Mouse (Mus musculus) liver (tissue): ENCODE measurements around the gene Atp6v1g2.

Experiments used
- DNase-seq: peaks from one replicate; pipeline ENCODE4 v3.0.0-alpha.2; 2020; ENCODE audit warnings: mixed read lengths

The Atp6v1g2 gene

DNA sequence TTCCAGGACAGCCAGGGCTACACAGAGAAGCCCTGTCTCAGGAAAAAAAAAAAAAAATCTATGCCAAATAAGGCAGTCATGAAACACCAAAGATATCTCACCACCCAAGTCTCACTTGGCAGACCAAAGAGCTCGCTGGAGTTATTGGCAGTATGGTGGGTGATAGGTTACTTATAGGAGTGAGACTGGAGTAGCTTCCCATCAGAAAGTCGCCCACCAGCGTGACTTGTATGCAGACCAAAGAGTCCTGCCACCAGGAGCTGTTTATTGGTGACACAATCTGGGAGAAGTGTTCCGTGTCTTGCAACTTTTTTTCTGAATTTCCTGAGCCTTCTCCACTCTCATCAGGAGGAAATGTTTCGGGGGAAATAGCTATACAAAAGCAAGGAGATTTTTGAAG, 6.2 kb downstream of the Atp6v1g2 start:
- no peak for DNase-seq

DNA sequence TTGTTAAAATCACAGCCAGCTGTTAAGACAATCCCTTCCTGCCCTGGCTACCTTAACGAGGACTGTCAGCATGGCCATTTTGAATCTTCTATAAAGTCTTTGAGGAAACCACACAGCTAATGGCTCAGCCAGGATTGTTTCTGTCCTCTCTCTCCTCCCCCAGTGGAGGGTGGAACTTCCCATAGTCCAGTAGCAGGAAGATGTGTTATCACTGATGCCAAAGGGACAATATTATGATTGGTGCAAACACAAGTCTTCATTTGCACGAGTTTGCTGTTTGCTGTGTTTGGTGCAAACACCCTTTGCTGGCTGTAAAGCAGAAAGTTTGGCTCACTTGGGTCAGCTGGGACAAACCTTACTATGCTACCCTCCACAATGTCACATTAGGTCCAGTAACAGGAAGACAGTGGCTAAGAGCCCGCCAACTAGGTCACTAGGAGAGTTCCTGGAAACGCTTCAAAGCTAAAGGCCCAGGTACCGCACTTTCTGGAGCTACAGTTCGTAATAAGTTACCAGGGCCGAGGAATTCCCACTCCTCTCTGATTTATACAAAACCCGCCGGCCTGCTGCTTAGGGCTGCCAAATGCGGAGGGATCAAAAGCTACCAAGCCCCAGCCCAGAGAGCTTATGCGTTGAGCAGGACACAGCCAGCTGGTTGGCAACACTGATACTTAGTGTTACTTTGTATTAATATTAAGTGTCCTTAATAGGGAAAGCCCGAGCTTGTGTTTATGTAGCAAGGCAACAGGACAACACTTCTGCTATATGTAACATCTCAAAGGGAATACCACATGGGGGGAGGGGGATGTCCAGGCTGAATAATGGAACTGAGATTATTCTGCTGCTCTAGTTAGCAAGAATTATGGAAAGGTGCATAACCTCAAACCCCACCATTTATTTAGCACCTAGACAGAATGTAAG, 7.2 kb downstream of the Atp6v1g2 start:
- no peak for DNase-seq

DNA sequence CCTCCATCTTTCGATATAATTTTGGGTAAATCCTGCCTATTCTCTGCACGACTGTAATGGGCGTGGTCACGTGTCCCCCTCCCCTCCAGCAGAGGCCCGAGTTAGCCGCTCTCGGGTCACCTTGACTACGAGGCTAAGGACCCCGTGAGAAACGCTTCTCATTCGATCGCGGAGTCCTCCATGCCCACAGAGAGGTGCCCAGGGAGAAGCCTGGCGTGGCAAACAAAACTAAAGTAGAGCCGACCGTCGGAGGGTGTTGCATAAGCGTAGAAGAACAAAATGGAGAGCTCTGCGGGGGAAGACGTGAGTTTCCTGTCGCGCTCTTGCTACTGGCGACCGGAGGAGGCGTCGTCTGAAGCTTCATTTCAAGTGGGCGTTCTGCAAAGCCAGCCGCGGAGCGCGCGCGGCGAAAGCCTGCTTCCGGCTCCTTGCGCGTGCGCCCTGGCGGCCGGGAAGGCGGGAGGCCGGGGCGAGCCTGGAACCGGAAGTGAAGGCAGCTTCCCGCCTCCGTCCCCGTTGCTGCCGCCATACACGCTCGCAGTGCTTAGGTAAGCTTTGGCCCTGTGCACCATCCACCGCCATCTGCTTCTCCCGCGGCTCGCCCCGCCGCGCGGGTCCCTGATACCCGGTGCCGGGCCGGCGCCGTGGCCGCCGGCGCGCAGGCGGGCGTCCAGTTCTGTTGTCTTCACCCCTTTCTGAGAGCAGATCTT, 8.0 kb downstream of the Atp6v1g2 start, which contains the start of gene Ddx39b:
TSS of gene Ddx39b (plus strand) at position 442 of the 710 bp plus-strand sequence.
- peak; percentile 95 for DNase-seq

DNA sequence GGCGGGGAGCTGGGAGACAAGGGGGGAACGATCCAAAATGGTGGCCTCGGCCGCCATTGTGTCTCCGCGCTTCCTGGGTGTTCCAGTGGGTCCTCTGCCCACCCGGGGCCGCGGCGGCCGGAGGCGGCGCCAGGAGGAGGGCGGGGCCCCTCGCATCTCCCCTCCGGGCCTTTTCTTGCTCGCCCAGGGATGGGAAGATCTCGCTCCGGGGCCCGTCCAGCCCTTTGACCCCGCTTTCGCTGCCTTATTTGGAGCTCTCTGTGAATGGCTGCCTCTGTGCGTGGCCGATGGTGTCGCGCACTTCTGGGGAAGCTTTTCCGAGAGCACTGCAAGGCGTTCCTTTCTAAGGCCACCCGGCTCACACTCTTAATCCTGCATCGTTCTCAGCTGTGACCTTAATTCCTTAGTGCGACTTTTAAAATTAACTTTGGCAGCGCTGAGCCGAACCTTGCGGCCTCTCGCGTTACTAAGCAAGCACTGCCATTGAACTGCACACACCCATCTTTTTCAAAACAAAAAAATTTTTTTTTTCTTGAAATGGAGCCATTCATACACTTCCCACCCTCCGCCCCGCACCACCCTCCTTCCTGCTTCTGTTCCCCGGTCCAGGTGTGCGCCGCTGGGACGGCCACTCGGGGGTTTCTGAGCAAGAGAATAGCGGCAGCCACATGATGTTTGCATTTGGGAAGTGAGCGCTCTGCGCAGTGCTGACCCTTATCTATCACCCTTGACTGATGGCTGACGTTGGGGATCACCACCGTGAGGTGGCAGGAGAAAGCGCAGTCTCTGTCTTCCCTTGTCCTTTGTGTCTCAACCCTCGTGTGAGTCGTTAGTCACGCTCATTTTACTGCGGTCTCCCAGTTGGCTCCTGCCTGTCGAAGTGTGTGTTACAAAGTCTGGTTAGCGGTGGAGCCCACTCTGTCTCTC, 8.8 kb downstream of the Atp6v1g2 start:
- peak; percentile 78 for DNase-seq

DNA sequence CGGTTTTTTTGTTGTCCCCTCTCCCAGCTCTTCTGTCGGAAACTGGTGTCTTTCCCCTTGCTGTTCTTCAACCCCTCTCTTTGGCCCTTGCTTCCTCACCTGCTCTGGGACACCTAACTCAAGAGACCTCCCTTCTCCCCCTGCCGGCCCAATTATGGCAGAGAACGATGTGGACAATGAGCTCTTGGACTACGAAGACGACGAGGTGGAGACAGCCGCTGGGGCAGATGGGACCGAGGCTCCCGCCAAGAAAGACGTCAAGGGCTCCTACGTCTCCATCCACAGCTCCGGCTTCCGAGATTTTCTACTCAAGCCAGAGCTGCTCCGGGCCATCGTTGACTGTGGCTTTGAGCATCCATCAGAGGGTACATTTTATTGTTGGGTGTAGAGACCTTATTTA, 9.6 kb downstream of the Atp6v1g2 start:
- peak; percentile 54 for DNase-seq

DNA sequence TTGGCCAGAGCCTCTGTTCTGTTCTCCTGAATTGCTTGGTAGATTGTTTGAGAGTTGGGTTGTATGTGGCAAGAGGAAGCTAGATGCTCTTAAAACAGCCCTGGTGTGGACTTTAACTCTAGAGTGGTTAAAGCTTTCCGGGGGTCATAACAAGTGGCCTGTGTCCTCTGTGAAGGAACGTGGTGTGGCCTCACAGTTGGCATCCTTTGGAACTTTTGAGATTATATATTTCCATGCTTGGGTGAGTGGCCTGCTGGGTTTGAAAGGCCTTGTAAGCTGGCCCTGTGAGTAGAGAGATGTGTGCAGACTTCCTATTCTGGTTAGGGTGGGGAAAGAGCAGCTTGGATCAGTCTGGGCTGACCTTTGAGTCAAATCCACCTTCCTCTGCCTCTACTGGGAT, 11.5 kb downstream of the Atp6v1g2 start:
- DNase-seq = no peak

DNA sequence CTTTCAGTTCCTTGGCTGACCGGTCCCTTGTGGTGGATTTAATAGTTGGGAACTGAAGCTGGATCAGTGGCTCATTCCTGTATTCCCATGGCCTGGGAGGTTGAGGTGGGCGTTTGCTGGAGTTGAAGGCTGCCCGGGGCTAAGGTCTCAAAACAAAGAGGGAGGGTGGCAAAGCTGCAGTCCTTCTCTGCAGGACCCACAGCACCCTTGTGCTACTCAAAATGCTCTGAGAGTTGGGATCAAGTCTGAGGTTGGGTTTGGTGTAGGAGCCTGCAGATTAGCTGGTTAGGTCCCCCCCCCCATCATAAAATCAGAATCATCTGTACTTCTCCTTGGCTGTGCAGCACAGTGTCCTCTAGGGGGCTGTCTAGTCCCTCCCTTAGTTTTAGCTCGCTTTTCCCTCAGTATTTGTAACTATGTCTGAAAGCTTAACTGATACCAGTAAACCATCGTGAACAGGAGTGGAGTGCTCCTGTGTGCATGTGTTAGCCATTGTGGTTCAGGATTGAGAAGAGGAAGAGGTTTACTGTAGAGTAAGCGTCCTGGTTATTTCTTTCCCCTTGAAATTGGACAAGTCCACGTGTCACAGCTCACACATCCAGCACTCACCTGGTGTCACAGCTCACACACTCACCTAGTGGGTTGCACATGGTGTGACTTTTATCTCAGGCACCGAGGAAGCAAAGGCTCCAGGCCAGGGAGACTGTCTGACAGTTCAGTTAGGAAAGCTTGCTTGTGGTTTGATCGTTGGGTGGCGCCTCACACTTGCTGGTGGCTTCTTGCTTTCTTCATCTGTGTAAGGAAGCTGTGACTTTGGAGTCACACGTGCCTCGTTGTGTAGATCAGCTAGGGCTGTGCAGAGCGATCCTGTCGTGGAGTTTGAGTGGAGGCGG, 12.5 kb downstream of the Atp6v1g2 start:
- no peak for DNase-seq

DNA sequence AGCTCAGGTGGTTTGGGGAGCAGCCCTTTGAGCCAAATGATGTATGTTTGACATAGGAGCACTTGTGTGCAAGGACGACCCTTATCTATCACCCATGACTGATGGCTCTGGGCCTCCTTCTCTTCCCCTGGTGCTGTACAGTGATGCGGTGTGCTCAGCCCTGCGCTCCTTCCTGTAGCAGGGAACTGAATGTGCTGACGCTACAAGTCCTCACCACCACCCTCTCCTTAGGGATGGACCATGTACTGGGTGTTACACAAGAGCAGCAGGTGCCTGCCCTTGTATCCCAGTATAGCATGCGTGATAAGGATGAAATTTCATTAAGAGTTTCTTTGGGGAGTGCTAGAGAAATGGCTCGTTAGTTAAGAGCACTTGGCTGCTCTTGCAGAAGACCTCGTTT, 13.7 kb downstream of the Atp6v1g2 start:
- no peak for DNase-seq

DNA sequence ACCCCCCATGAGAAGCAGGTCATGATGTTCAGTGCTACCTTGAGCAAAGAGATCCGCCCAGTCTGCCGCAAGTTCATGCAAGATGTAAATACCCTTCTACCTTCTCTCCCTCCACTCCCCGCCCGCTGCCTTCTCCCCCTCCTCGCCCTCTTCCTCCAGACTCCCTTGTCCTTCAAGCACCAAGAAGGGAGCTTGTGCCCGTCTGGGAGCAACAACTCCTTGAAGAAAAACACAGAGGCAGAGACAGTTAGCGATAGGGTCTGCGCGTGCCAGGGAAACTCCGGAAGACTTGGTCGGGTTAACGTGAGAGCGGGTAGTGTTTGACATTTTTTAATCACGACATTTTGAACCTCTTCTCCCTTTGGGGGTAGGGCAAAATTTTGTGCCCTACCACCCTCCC, 15.5 kb downstream of the Atp6v1g2 start:
- no peak for DNase-seq

DNA sequence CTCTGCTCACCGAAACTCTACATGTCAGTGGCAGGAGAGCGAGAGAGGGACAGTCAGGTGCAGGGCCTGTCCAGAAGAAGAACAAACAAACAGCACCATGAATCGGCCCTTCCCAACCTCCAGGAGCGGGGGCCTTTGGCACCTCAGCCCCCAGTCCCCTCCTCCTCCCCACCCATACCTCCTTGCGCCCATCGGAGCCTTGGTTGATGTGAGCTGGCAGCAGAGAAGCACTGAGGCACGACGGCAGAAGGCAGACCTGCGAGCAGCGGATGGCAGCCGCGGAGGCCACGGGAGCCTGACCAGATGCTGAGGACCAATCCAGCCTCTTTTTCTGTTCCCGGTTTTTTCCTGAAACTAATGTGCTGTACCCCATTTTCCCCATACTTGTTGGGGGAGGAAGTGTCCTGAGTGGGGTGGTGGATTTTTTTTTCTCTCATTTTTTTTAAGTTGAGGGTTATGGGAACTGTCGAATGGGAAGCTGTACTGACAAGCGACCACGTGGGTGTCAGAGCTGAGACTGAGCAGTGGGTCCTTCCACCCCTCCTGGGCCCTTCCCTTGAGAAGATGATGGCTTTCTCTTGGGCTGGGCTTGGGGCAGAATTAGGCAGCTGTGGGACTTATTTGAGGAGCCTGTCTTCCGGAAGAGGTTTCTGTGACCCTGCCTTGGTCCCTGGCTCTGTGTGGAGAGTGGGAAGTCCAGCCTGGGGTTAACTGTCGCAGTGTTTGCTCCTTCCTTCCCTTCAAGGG, 16.2 kb downstream of the Atp6v1g2 start:
- no peak for DNase-seq

DNA sequence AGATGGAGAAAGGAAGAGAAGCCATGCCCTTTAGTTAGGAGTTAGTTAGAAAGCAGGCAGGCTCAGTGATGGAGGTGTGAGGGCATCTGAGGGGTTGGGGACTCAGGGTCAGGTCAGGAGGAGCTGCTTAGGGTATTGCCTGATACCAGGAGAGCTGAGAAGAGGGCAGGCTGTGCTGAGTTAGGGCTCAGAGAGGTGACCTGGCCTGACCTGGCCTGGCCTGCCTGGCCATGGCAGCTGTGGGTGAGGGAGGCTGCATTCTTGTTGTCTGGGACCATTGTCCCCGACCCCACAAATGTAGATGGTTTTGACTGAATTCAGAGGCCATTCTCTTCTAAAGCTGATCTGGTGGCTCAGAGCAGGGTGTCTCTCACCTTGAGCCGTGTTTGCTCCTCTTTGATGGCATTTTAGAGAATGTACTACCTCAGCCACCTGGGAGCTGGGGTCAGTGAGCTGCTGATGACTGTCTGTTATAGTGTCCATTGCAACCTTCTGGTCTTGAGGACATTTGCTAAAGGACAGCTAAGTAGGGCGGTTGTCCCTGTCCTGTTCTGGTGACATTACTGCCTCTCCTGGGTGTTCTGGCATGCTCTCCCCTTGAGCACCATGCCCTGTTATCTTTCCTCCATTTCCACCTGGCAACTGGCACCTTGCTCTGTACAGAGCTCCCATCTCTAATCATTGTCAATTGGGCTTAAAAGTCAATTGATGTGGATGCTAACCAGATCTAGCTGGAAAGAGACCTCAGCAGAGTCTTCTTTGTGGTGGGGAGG, 17.1 kb downstream of the Atp6v1g2 start:
- no peak for DNase-seq

DNA sequence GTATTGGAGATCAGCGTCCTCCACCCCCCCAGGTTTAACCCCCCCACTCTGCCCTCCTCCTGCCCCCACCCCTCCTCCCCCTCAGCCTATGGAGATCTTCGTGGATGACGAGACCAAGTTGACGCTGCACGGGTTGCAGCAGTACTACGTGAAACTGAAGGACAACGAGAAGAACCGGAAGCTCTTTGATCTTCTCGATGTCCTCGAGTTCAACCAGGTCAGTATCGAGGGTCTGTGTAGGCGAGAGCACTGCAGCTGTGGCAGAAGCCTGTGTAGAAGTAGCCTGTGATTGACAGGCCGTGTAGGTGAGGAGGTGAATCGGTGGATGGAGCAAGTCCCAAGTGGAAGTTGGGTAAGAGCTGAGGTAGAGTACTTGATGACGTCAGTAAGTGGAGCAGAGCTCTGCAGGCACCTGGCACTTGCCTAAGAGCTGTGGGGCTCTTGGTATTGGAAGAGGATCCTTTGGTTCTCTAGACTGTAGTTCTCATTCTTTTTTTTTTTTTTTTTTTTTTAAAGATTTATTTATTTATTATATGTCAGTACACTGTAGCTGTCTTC, 17.8 kb downstream of the Atp6v1g2 start:
- no peak for DNase-seq

DNA sequence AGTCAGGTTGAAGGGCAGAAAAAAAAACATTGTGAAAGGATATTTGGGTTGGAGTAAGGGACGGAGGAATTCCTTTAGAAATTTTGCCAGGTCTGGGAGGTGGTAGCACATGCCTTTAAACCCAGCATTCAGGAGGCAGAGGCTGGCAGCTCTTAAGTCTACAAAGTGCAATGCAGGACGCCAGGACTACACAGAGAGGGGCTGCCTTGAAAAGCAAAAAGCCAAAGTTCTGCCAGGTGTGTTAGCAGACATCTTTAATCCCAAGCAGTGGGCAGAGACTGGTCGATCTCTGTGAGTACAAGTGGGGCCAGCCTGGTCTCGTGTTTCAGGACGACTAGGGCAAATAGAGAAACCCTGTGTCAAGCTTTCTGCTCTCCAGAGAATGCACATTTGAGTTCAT, 18.5 kb downstream of the Atp6v1g2 start:
- DNase-seq = no peak

DNA sequence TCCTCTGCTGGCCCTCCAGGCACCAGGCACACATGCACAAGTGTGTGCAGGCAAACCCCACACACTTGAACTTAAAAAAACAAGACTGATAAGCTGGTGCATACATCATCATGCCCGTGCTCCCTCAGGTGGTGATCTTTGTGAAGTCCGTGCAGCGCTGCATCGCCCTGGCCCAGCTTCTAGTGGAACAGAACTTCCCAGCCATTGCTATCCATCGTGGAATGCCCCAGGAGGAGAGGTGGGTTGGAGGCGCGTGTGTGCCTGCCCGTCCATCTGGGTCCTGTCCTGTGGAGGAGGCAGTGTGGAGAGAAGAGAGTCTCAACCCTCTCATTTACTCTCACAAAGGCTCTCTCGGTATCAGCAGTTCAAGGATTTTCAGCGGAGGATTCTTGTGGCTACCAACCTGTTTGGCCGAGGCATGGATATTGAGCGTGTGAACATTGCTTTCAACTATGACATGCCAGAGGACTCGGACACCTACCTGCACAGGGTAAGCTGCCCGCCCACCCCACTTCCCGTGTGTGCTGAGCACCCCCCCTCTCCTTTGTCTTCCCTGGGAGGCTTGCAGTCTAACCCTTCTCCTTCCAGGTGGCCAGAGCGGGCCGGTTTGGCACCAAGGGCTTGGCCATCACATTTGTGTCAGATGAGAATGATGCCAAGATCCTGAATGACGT, 19.3 kb downstream of the Atp6v1g2 start:
- no peak for DNase-seq

DNA sequence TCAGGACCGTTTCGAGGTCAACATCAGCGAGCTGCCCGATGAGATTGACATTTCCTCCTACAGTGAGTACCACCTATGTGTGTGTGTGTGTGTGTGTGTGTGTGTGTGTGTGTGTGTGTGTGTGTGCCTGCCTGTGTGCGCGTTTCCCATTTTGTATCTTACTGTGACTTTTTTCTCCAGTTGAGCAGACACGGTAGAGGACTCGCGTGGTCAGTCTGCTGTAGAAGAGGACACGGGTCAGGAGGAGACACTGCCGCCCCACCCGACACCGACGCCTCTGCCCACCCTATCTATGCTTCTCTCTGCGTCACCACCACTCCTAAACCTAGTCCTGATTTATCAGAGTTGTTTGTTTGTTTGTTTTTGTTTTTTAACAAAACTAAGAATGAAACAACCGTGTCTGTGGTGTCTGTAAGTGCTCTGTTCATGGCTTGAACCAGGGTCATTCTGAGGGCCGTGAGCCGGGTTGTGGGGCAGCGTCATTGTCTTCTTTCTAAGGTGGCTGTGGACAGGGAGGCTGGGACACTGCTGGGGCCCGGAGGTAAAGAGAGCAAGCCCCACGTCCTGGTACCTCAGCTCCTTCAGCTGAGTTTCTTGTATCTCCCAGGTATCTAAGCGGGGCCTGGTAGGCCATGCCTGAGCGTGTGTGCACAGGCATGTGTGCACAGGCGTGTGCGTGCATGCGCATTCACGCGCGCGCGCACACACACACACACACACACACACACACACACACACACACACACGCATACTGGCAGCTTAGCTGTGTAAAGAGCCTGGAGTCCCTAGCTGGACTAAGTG, 20.0 kb downstream of the Atp6v1g2 start:
- no peak for DNase-seq

DNA sequence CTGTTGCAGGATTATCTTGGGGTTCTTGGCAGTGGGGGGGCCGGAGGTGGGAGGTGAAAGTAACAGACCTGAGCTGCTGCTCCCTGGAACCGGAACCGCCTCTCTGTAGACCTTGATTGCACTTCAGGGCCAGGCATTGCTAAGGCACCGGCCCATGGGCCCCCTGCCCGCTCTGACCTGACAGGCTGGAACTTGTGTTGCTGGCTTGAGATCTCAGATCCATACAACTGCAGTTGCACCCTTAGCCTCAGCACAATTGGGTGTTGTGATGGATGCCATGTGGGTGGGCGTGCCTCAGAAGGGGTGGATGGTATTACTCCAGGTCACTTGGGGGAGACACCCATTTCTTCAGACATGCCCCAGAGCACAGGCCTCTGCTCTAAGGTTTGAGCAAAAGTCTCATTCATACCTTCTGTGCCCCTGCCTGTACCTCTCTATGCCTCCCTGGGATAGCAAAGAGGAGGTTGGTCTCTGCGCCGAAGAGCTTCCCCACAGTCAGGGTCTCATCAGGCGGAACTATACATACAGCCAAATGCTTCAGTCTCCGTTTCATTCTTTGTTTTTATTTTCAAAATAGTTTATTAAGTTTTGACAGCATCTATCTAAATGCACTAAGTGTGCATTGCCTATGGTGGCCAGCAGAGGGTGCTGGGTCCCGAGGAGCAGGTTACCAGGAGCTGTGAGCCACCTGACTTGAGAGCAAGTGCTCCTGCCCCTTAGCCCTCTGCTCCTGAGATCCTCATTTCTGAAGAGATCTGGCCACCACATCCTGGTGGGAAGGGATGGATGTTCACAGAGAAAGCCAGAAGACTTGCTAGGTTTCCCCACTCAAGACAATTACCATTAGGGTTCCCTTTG, 21.0 kb downstream of the Atp6v1g2 start:
- DNase-seq = peak; percentile 73

DNA sequence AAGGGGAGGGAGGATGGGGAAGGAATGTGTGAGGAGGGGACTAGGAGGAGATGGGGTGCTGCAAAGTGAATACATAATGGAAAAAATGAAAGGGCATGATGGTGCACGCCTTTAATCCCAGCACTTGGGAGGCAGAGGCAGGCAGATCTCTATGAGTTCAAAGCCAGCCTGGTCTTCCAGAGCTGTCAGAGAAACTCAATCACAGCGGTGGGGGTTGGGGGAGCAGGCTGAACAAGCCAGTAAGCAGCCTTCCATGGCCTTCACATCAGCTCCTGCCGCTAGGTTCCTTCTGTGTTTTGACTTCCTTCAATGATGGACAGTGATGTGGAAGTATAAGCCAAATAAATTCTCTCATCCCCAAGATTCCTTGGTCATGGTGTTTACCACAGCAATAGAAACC, 21.8 kb downstream of the Atp6v1g2 start:
- DNase-seq = no peak

DNA sequence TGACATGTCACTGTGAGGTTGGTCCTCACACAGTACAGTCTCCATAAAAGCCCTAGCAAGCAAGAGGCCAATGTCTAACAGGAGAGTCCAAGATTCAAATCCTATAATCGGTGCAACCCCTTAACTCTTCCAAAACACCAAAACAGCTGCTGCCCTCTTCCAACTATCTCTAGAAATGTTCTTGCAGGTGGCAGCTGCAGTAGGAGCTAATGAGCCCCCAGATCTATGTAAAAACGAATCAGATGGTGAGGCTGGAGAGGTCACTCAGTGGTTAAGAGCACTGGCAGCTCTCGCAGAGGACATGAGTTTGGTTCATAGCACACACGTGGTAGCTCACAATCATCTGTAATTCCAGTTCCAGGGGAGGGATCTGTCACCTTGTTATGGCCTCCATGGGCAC, 22.2 kb downstream of the Atp6v1g2 start:
- DNase-seq = no peak
